Mouse (Mus musculus) layer of hippocampus, adult 8-10 months (tissue): ENCODE measurements around the gene Arl15. TPM values are rescaled to one million over a fixed set of nuclear protein-coding genes. Genes with fewer than 3 reads are reported as not detected.

Experiments used
- DNase-seq, 2 experiments: peaks; one replicate each; pipeline ENCODE4 v3.0.0; 2022; ENCODE audit warnings: low spot score in 2 of 2
- total RNA-seq, 4 experiments: library from RNA; stranded (reverse); gene quantifications; 2 replicates each; pipeline ENCODE4 v1.2.4; 2022

Gene Arl15
- total RNA-seq, 4 experiments from 2014 or later = 49.6 to 64.0 (median 53.0) TPM

DNA sequence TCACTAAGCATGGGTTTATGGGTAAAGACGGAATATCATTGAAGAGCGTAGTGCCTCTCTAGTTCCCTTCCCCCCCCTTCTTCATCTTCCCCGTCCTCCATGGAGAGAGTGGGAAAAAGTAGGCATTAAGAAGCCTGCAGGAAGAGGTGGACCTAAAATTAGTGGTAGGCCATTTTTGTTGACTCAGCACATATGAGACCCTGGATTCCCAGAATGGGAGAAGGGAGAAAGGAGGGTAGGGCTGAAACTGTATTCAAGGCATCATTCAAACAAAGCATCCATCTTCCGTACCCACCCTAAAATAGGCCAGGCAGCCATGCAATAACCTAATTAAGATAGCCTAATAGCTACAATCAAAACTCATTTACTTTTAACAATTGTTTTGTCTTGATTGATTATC, 301.1 kb downstream of the Arl15 start:
- DNase-seq = no peak

DNA sequence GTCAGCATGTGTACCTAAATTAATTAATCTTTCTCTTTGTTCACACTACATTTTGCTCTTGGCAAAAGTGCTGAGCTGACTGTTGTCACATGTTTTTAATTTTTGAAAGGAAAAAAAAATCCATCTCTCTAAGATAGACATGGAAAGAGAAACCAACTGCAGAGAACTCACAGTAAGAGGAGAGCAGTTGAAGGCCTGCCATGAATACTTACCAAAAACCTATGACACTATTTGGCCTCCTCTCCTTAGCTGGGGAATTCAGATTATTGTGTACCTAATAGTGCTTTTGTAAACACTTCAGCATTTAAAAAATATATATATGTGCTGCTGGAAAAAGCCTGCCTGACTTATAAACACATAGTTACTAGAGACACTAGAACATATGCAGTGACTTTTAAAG, 302.1 kb downstream of the Arl15 start:
- DNase-seq = no peak

- no peak for DNase-seq
Measured at GRCm38 (mm10) chr13:114101155-114101554, 306.9 kb downstream of the Arl15 start.

DNA sequence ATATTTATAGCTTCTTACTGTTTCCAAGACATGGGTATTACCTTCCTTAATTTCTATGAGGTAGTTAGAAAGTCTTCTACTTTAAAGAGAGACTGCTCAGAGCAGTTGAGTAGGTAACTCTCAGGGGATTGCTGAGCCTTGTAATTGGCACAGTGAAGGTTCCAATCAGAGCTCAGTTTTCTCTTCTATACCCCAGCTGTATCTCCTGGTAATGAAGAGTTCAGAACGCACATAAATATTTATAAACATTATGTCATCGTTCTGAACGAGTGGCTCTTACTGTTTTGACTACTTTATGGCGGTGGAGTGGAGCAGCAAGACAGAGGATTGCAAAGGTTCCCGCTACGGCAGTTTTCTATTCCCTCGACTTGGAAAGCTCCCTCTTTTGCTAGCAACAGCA, 311.8 kb downstream of the Arl15 start:
- no peak for DNase-seq

GRCm38 (mm10) chr13:114107499-114107898, 313.2 kb downstream of the Arl15 start:
- DNase-seq = no peak

- DNase-seq = no peak
Measured at GRCm38 (mm10) chr13:114109441-114109840, 315.1 kb downstream of the Arl15 start.

GRCm38 (mm10) chr13:114109845-114110244, 315.5 kb downstream of the Arl15 start:
- no peak for DNase-seq

DNA sequence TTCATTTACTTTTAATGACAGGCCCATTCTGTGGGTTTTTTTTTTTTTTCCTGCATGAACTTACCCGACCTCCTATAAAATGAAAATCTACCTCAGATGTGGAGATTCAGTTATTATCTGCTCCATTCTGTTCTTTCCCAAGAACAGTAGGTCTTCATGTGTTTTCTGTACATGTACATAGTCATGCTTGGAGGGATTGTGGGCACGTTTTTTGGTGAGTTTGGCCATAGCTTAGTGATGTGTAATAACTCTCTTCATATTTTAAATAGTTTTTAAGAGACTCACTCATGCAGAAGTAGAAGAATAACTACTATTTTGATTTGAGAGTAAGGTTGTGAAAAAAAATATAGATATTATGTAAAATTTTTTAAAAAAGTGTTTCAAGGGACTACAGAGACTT, 319.2 kb downstream of the Arl15 start:
- no peak for DNase-seq

DNA sequence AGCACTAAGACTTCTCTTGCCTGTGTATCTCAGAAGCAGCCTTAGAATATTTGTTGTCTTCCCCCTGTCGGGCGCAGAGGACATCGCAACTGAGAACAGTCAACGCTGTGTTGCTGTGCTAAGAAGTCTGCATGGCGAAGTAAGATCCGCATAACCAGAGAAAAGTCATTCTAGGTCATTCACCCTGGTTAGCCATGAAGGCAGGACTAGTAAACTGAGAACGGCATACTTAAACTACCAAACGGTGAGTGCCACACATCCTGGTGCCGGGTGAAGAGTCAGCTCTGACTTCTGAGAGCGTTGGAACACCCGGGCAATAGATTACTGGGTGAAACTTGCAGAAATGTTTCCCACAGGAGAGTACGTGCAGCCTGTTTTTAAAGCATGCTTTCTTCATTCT, 320.3 kb downstream of the Arl15 start:
- DNase-seq = no peak

GRCm38 (mm10) chr13:114115106-114115505, 320.8 kb downstream of the Arl15 start:
- no peak for DNase-seq

DNA sequence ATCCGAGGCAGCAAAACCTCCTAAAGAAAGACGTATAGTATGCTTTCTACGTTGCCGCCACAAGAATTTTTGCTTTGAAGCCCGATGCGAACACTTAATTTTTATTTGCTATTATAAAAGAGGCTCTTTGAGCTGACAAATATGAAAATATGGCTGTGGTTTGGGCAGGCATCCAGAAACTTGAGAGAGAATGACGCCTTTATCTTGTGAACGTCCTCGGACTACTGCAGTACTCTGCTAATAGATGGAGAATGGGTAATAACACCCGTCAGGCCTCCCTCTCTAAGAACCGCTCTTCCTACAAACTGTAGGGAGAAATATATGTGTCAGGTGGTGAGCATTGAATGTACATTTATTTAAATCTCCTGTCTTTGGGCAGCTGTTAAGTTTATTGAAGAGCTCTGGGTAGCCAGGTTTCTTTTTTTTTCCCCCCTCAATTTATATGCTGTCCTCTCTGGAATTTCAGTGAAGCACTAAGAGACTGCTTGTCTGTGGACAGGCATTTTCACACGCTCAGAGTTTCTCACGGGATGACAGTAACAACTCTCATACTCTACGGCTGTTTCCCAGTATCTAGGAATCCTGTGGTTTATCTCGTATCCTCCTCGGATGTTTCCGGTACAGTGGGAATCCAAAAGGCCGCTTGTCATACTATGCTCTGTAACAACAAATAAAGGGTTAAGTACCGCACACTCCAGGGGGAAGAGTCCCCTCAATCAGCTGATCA, 324.0 kb downstream of the Arl15 start:
- DNase-seq = no peak

DNA sequence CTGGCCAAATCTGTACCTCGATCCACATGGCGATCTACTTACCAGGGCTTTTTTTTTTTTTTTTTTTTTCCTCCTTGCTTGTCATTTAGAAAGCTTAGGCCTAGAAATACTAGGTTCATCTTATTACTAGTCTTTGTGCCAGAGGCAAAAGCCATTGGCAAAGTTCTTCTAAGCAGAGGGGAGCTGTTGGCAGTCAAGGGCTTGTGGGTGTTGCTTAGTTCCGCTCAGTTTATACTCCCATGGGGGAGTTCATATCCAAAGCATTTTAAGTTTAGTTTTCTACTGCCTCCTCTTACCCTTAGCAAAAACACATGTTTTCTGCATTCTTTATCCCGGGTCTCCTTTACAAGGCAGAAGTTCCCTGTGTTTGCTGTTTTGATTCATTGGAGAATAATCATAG, 325.5 kb downstream of the Arl15 start:
- DNase-seq = no peak

GRCm38 (mm10) chr13:114121591-114121990, 327.3 kb downstream of the Arl15 start:
- DNase-seq = no peak

GRCm38 (mm10) chr13:114123391-114123790, 329.1 kb downstream of the Arl15 start:
- DNase-seq = no peak

DNA sequence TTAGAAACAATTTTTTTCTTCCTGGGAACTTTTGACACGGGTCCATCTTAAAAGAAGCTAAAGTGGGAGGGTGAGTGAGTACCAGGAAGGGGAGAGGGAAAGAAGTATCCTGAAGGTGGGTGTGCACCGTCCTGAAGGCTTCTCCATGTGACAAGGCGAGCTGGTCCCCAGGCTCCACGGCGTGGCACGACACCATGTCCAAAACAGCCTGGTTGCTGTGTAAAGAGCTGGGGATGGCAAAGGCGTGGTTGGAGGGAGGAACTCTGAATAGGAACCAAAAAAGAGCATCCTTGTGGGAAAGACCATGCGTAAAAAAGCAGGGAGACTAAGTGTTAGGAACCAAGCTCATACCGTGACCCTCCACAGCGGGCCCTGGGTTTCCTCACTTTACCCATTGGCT, 330.1 kb downstream of the Arl15 start:
- no peak for DNase-seq

GRCm38 (mm10) chr13:114124991-114125390, 330.7 kb downstream of the Arl15 start:
- DNase-seq = no peak

DNA sequence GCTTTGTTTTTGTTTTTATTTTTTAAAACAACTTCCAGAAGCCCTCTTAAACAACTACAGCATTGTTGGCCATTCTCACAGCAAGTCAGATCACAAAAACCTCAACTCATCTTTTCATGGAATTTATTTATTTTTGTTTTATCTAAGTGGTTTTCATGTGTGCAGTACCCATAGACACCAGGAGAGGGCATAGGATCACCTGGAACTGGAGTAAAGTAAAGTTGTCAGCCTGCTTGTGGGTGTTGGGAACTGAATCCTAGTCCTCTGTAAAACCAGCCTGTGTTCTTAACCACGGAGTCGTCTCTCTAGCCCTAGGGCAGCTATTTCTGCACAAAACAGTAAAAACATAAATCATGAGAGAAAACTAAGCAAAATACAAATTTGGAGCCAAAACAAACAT, 334.1 kb downstream of the Arl15 start:
- DNase-seq = no peak

- no peak for DNase-seq
Measured at GRCm38 (mm10) chr13:114129986-114130385, 335.7 kb downstream of the Arl15 start.

DNA sequence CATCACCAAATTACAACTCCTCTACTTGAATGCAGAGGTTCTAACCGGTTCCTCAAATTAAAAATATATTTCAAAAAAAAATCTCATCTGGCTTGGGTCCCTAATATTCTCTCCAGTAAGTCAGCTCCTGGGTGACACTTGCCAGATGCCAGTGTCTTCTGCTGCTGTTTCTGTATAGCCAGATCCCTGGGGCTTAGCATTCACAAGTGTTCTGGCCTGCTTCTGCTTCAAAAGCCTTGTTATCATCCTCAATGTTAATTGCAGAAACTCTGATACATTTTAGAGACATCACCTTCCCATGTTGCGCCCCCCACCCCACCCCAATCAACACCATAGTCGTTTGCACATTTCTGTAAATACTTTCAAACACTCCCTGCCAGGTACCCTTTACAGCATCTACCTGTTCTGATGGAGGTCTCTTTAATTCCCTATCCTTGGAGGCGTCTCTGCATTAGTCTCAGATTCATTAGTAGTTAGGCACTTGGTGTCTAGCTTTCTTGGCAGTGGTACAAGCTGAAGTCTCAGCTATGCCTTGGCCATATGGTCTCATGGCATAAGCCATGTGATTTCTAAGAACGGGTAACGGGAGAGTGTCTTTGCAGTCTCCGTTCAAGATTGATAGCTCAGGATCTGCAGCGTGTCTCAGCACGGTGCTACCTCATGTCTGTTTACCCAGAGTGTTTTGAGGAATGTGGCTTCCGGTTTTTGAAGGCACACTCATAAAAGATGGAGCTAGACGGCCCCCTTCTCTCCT, 336.4 kb downstream of the Arl15 start:
- peak; percentile 17 to 32 for DNase-seq

GRCm38 (mm10) chr13:114138921-114139320, 344.6 kb downstream of the Arl15 start:
- DNase-seq = peak in 1 of 2 experiments; percentile 11

GRCm38 (mm10) chr13:114139570-114139969, 345.3 kb downstream of the Arl15 start:
- no peak for DNase-seq

DNA sequence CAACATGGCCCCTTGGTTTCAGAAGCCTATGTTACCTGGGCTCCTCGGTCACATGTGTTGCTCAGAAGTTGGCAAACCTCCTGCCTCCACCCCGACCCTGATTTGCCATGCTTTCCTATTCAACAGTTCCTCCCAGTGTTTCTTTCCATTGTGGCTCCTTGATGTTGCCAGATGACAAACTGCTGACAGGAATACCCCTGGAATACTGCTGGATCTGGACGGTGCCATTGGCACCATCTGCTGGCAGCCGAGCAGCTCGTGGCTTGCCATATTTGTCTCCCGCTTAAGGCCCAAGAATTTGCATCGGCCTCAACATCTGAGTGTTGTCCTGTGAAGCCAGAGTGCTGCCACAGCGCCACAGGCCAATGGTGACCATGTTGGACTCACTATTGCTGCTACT, 348.5 kb downstream of the Arl15 start:
- no peak for DNase-seq

DNA sequence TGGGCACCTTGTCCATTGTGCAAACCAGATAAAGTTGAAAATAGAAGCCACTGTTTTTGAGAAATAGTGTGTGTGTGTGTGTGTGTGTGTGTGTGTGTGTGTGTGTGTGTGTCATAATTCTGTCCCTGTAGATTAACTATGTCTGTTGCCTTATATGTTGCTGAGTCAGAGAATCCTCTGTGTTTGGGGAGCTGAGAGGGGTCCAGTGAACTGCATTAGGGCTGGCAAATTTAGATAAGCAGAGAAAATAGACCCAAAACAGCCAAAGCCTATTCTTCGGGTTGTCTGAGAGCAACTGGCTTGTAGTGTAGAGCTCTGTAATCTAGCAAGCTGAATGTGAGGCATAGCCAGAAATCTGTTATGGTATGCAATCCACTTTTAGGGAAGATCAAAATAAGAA, 348.9 kb downstream of the Arl15 start:
- no peak for DNase-seq
